Mouse (Mus musculus) ES-CJ7 (cell line): ENCODE data around the gene Ccnd3.

Source experiments
- DNase-seq: peaks from one replicate; pipeline ENCODE4 v3.0.0; 2011; ENCODE audit warnings: low read depth, low spot score

Gene Ccnd3

DNA sequence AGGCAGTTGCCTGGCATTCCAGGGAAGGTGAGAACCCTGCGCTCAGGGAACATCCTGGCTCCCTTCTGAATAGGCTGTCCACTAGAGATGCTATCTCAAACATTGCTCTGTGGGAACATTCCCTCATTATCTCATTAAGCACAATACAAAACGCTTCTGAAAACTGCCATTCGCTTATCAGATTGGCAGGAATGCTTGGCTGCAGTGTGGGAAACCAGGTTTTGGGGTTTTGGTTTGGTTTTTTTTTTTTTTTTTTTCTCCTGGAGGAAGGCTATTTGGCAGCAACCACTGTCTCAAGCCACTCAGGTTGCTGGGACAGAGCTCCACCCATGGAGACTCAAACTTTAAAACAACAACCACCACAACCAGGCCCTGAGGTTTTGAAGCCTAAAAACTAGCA is 25.0 kb upstream of the Ccnd3 start:
- no peak for DNase-seq

DNA sequence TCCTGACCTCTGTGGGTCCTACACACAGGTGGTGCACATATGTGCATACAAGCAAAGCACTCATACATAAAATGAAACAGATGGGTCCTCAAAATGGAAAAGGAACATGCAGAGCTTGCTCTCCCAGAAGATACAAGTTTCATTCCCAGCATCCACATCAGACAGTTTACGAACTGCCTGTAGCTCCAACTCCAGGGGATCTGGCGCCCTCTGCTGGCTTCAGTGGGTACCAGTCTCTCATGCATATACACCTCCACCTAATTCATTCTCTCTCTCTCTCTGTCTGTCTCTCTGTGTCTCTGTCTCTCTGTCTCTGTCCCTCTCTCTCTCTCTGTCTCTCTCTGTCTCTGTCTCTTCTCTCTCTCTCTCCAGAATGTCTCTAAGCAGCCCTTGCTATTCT is 22.4 kb upstream of the Ccnd3 start:
- peak; percentile 86 for DNase-seq

DNA sequence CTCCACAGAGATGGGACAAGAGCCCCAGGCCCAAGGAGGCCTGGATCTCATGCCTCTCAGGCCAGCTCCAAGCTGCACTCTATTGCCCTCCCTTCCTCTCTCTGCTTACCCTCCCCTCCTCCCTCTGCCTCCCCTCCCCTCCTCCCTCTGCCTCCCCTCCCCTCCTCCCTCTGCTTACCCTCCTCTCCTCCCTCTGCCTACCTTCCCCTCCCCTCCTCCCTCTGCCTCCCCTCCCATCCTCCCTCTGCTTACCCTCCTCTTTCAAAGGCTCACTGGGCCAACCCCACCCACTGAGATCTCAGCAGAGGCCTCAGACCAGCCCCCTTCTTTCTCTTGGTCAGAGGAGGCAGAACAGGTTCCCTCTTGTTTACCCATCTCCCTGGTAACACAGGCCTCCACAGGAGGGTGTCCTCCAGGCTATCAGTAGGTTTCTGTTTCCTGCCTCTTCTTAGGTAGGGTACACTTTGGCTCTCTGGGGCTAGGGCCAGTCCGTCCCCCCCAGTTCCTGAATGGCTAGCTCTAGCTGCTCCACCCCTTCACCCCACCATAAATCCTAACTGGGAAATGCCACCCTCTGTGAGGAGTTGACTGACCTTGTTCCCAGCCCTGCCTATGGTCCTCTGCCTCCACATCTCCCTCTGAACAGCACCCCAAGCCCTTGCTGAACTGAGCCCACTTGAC is 20.5 kb upstream of the Ccnd3 start:
- peak; percentile 91 for DNase-seq

DNA sequence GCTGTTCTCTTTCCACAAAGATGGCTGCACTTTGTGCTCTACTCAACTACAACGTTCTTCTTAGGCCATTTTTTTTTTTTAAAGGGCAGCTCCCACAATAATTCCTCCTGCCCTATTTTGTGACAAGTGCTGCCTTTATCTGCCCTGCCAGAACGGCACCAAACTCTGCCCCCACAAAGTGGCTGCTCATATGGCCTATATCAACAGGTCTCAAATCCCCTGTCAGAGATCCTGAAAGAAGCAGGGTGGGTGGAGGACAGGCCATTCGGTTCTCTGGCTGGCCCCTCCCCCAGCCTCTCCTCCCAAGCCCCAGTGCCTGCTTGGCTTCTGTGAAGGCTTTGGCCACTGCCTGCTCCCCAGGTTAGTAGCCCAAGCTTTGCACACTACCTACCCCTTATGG is 19.9 kb upstream of the Ccnd3 start:
- DNase-seq = no peak

DNA sequence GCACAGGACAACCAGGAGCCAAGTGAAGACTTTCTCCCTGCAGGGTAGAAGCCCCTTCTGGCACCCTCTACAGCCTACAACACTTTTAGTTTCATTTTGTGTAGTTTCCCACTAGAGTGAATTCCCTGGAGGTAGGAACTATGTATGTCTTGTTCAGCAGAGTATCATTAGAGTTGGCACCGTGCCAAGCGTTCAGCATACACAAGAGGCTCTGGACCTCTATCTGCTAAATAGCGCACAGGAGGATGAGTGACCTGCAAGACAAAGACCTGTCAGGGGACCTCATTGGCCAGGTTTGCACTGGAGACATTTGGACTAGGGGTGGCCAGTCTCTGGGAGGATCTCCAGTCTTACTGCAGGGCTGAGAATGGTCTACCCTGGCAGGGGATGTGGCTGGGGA is 19.1 kb upstream of the Ccnd3 start:
- DNase-seq = no peak

DNA sequence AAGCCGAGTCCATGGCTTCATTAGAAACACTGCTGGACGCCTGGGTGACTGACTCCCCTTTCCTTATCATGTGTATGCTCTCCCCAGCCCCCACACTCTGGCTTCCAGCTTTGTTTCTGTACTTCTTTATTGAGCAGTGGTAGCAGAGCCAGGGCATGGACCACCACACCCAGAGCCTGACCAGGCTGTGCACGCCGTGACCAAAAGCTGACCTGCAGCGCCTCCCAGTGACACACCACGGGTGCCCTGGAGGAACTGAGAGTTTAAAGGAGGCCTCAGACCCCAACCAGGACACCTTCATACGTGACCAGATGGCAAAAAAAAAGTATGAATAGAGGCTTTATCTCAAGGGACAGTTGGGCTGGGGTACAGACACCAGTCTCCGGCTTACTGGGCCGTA is 14.1 kb upstream of the Ccnd3 start:
- no peak for DNase-seq

DNA sequence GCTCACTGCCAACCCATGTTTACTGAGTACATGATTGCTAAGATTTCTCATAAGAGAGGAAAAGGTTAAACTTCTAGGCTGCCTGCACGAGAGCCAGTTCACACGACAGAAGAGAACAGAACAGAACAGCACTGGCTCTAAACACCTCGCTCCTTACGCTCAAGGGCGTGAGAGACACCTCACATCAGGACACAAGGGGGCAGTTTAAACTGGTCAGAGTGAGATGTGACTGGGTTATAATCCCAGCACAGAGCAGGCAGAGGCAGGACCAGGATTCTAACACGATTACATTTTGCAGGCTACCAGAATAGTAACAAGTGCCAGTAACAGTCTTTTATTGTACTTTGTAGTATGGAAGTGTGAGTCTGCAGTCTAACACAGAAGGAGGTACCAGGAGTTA is 12.1 kb upstream of the Ccnd3 start:
- DNase-seq = peak; percentile 69

DNA sequence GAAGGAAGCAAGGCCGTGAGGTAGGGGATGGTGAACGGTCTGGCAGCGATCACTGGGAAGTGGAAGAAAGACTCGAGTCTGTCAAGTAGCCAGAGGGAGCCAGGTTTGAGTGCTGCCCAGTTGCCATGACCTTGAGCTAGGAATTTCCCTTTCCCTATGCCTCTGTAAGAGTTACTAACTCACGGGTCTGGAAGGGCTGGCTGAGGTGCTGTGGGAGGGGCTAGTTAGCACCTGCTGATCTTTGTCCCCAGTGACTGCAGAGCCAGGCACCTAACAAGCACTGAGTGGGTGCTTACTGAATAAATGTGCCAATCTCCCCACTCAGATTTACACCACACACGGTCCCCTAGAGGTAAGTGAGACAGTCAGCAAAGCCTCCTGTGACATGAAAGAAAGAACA is 11.2 kb upstream of the Ccnd3 start:
- no peak for DNase-seq

DNA sequence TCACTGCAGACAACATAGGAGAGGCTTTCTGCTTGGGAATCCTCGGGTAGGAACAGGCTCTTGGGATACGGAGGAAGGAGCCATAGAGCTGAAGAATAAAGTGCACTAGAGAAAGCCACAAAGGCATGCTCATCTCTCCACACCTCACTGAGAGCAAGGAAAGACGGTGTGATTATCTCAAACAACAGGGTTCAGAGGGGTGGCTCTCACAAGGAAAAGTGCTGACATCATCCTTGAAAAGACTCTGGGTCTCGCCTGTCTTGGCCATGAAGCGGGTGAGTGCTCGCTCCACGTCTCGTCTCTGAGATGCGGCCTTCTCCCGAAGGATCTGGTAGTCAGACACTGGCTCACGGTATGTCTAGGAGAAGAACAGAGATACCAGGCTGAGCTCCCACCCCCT is 10.7 kb upstream of the Ccnd3 start:
- no peak for DNase-seq

DNA sequence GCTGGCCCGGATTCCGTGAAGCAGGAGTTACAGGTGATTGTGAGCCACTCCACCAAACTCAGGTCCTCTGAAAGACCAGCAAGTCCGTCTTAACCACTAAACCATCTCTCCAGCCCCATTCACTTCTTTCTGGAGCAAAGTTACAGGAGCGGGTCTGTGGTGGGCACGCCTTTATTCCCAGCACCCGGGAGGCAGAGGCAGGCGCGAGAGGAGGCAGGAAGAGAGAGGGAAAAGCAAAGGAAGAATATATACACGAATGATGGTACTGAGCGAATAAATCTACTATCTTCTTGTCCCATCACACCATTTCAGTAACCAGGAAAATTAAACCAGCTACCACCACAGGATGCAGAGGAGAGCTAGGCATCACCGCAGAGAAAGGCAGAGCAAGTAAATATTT is 3.3 kb upstream of the Ccnd3 start:
- DNase-seq = no peak

DNA sequence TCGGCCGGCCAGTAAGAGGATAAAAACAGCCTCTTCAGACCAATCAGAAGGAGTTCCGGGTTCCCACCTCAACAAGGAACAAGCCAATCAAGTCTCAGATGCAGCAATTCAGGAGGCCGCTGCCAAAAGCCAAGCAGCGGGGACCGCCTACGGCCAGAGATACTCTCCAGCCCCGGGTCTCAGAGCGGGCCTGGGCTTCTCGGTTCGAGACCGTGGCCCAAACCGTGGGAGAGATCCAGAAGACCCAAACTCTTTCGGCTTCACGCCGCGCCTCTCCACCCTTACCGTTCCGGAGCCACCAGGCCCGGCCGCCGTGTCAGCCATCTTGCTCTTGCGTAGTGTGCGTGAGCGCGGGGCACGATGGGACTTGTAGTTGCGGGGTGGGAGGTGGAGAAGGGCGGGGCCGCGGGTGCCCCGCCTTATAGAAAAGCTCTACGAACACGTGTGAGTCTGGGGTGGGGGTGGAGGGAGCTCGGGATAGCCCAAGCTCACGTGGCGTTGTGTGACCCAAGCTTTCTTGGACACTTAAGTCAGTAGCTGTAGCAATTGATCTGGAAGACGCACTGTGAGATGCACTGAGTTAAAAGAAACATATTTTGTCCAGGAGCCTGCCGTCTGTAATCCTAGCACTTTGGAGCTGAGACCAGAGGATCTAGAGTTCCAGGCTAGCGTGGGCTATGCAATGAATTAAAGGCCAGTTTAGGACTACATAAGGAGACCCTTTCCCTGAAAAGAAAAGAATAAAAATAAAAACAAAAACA is 2.7 kb upstream of the Ccnd3 start, which contains the start of gene Taf8:
Gene Taf8 (minus strand): TSS at position 347 of the 761 bp plus-strand sequence.
- DNase-seq = peak; percentile 99

DNA sequence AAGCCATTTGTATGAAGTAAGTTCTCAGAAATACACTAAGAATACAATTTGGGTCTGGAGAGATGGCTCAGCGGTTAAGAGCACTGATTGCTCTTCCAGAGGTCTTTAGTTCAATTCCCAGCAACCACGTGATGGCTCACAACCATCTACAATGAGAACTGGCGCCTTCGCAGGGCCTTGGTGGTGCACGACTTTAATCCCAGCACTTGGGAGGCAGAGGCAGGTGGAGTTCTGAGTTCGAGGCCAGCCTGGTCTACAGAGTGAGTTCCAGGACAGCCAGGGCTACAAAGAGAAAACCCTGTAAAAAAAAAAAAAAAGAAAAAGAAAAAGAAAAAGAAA is 2.2 kb upstream of the Ccnd3 start:
- peak; percentile 81 for DNase-seq

DNA sequence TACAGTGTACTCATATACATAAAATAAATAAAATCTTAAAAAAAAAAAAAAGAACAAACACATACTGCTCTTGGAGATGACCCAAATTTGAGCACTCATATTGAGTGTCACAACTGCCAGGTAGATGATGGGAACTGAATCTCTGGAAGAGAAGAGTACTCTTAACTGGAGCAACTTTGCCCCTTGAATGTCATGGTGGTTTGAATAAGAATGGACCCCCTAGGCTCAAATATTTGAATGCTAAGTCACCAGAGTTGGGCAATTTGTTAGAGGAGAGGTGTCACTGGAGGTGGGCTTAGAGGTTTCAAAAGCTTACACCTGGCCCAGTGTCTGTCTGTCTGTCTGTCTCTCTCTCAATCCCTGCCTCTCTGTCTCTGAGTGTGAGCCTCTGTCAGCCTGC is 1.2 kb upstream of the Ccnd3 start:
- DNase-seq = peak; percentile 91

DNA sequence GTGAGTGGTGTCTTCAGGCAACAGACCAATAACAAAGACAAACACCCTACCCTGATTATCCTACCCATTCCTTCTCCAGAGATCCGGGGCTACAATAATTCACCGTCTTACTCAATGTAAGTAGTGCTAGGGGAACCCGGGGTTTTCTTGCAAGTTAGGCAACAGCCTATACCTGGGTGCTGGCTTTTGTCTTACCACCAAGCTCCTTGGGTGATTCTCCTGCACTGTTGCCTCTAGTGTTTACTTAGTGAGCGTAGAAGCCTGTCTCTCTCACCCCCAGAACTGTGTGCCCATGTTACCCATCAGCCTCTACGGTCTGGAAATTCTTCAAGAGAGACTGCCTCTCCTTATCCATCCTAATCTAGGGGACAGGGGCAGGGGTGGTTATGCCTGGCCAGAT is 623 bp upstream of the Ccnd3 start:
- no peak for DNase-seq

DNA sequence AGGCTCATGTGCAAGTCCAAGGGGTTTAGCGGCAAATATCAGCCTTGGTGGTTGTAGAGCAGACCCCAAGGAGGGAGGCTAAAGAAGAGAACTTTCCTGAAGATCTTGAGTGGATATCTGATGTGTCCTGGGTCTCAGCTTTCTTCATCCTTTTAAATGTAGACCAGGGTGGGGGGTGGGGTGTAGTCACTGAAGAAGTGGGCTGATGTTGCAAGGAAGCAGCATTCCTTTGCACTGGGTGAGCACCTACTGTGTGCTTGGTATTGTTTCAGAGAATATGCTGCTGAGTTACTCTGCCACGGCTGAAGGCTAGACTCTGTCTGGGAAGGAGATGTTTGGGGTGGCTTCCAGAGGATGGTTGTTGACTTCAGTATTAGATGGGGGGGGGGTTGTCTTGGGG is 715 bp downstream of the Ccnd3 start:
- DNase-seq = no peak

DNA sequence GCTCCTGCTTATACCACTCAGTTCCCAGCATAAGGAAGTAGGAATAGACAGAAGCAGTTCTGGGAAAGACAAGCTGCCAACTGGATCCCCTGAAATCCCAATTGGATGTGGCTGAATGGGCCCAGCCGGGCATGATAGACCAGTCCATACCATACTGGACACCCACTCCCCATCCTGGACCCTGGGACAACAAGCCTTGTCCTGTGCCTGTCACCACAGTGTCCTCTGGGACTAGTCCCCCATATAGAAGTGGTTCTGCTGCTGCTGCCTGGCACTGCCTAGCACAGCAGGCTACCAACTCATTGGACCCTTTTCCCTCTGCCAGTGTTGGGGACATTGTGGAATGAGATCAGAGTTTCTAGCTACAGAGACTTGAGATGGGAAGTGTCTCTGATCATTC is 1.2 kb downstream of the Ccnd3 start:
- DNase-seq = no peak

DNA sequence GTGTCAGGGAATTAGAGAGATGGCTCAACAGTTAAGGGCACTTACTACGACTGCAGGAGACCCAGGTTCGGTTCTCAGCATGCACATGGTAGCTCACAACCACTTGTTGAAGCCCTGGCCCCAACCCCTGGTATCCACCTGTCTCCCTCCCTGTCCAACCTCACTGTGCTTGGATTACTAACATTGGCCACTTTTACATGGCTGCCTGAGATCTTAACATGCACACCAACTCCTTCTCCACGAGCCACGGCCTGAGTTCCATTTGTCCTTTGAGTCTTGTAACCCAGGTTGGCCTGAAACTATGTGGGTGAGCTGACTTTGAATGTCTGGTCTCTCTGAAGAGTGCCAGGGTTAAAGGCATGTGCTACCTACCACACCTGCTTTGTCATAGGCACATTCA is 1.8 kb downstream of the Ccnd3 start:
- DNase-seq = no peak

DNA sequence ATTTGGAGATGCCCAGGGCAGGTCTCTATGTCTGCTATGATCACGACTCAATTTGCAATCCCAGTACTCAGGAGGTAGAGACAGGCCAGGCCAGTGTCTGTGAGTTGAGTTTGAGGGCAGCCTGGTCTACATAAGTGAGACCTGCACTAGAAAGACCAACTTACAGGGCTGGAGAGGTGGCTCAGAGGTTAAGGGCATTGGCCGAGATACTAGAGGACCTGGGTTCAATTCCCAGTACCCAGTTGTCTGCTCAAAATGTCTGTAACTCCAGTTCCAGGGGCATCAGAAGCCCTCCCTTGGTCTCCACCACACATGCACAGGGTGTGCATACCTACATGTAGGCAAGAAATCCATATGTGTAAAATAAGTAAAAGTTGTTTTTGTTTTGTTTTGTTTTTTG is 2.7 kb downstream of the Ccnd3 start:
- no peak for DNase-seq

DNA sequence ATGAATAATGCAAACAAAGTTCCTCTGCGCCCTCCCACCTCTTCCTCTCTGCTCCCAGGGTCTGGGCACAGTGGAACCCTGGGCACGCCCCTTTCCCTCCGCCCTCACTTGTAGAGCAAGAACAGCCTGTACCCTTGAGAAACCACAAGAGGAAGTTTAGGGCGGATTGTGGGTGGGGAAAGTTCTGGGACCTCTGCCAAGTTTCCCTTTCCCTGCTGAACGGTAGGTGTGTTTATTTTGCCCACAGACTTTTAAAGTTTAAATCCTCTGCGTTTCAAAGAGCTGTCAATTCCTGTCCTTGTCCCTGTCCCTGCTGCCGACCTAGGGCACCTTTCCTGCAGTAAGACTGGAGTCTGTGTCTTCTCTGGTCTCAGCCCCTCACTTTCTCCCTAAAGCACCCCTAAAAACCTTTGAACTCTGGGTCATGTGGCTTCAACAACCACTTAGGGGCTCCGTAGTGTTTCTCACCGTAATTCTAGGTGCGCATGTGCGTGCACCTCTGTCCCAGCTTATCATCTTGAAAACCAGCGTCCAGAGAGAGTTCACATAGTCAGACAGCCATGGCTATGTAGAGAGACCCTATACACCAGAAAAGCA is 3.3 kb downstream of the Ccnd3 start:
- peak; percentile 94 for DNase-seq

DNA sequence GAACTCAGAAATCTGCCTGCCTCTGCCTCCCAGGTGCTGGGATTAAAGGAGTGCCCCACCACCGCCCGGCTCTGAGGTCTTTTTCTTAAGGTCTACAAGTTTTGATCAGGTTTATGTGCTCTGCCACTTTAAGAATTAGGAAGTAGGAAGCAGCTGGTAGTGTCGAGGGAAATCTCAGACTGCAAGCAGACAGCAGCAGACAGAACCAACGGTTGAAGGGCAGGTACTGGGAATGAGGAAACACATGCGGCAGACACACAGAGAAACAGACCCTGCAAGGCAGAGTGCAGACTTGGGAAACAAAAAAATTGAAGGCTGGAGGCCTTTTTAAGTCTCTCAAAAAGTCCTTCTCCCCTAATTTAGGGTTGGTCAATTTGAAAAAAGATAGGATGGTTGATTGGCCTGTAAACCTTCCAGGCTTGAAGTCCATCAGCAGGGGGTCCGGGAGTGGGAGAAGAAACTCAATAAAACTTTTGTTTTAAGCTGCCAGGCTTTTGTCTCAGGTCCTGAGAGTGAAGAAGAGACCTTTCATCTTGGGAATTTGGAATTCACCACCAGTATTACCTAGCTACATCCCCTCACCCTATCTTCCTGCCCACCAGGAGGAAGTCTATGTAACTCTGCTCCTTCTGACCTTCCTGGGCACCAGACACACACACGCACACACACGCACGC is 4.3 kb downstream of the Ccnd3 start:
- peak; percentile 68 for DNase-seq

DNA sequence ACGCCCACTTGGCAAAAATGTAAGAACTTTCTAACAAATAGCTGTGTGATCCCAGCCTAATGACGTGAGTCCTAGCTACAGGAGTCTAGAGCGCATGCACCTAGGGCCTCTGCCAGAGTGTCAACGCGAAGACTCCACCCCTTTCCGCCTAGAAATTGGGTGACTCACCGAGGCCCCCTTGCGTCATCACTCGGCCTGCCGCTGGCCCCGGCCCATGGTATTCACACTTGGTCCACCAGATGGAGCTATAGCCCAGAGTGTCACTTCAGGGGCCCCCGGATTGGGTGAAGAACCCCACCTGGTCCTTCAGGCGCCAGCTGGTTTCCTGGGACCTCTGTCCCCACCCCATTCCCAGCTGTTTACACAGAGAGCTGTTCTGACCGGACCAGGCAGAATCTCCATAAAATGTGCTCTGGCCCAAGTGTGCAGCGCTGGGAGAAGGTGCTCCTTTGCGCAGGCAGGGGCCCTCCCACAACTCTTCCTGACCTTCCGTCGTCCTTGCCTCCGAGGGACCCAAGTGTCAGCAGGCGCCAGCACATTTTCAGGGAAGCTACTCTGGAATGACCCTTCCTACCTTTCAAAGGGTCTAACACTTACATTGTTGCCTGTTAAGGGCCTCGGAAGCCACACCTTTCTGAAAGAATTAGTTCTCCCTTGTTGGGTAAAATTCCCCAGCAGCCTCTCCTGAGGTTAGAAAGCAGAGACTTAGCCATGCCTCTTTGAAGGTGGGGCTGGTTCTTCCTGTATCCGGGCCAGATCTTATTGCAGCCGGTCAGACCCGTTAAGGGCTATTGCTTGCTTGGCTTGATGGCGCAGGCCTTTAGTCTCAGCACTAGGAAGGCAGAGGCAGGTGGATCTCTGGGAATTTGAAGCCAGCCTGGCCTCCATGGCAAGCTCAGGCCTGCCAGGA is 6.5 kb downstream of the Ccnd3 start:
- peak; percentile 99 for DNase-seq
